In genomic region chr4:41500787-41501186, GRCm38 (mm10) we compare ENCODE assay signal across 1 mouse cellular context.
TF ChIP-seq lines count a peak whose summit lies in the region.

No protein-coding gene starts in this region.

TF ChIP-seq in myocyte, 11 proteins besides CTCF, POLR2A, EP300 and RAD21:
- TF ChIP-seq MYOD1 (IDR thresholded peaks at IDR 0.05; ENCODE audit: control insufficient read depth in 1 of 3, insufficient read length in 2 of 3, low read depth in 2 of 3) (peak; percentile 55 to 71 (median 71)), MYOG (IDR thresholded peaks at IDR 0.05; ENCODE audit: control insufficient read depth in 1 of 3, insufficient read depth in 1 of 3, insufficient read length in 2 of 3, low read depth in 2 of 3) (peak in 1 of 3 experiments; percentile 65), TCF3 (IDR thresholded peaks at IDR 0.05; ENCODE audit: insufficient read length, low read depth) (no peak)
